Mouse (Mus musculus) limb, embryonic 14.5 days (tissue): ENCODE measurements at regions not wholly inside any gene's neighbourhood (a gene's known extent, or its start where the extent isn't known, plus 50 kb on each side); places are given as distances from the start of the nearest gene placed in this dataset.

ENCODE experiments used
- ATAC-seq: fragments of 200-750 bp; cut with Nextera tagmentation; 2 replicates; pipeline ENCODE4 v1.8.0; 2017; ENCODE audit warnings: low read depth, moderate number of reproducible peaks, moderate TSS enrichment; ENCODE audit not compliant: low FRiP score
- DNase-seq: peaks from one replicate; pipeline ENCODE4 v3.0.0-alpha.2; 2015; ENCODE audit warnings: low spot score
- H3K27ac ChIP-seq: fragments of 300-500 bp; sonication (generic); replicated peaks from 2 replicates; pipeline ENCODE4 v1.5.1; 2014; ENCODE audit warnings: low read depth, mild to moderate bottlenecking, low read length, moderate library complexity, mixed read lengths
- H3K27me3 ChIP-seq: fragments of 300-500 bp; sonication (generic); 2 replicates; pipeline ENCODE4 v1.6.1; 2014; ENCODE audit warnings: low read length, mixed read lengths; ENCODE audit not compliant: control insufficient read depth, insufficient read depth
- H3K36me3 ChIP-seq: fragments of 300-500 bp; sonication (generic); 2 replicates; pipeline ENCODE4 v1.6.1; 2014; ENCODE audit warnings: mild to moderate bottlenecking, low read length, moderate library complexity, mixed read lengths; ENCODE audit not compliant: control insufficient read depth, insufficient read depth
- H3K4me1 ChIP-seq: fragments of 300-500 bp; sonication (generic); 2 replicates; pipeline ENCODE4 v1.6.1; 2014; ENCODE audit warnings: antibody characterized with exemption, low read length, mixed read lengths; ENCODE audit not compliant: control insufficient read depth, insufficient read depth
- H3K4me2 ChIP-seq: fragments of 300-500 bp; sonication (generic); replicated peaks from 2 replicates; pipeline ENCODE4 v1.6.1; 2014; ENCODE audit warnings: low read depth, mild to moderate bottlenecking, low read length, moderate library complexity; ENCODE audit not compliant: severe bottlenecking
- H3K4me3 ChIP-seq: fragments of 300-500 bp; sonication (generic); replicated peaks from 2 replicates; pipeline ENCODE4 v1.5.1; 2014; ENCODE audit warnings: low read length
- H3K9ac ChIP-seq: fragments of 300-500 bp; sonication (generic); 2 replicates; pipeline ENCODE4 v1.6.1; 2014; ENCODE audit warnings: mild to moderate bottlenecking, low read depth, low read length, moderate library complexity; ENCODE audit not compliant: severe bottlenecking
- H3K9me3 ChIP-seq: fragments of 300-500 bp; sonication (generic); 2 replicates; pipeline ENCODE4 v1.6.1; 2016; ENCODE audit warnings: low read length; ENCODE audit not compliant: control insufficient read depth
- POLR2A ChIP-seq: fragments of 200-500 bp; IDR thresholded peaks from 2 replicates; pipeline ENCODE4 v1.8.0; 2012; ENCODE audit warnings: inconsistent platforms, mild to moderate bottlenecking, moderate library complexity, borderline replicate concordance; ENCODE audit not compliant: insufficient read depth, insufficient read length; ENCODE audit errors: extremely low read depth
- WGBS: fragments of 180-500 bp; shearing (Covaris S2); extraction: QIAGEN DNeasy Blood & Tissue Kit; methylation state at CpG from one replicate; pipeline ENCODE4 v1.1.7; 2014; 5-methylcytosine and 5-hydroxymethylcytosine counted together

GRCm38 (mm10) chr12:77696662-77697061, 458.7 kb downstream of the Fut8 start:
- peaks cover 8% of the 10 kb centered on the region; the same call in 1 of the 2 replicates for H3K4me1 ChIP-seq
- H3K9ac ChIP-seq = no peak overlapping the region
- DNase-seq (no peak), ATAC-seq (no peak)
- no peaks in the 10 kb centered on the region for H3K36me3 ChIP-seq
- H3K27ac ChIP-seq = no peak overlapping the region
- H3K9me3 ChIP-seq = no peaks in the 10 kb centered on the region
- no peak for TF ChIP-seq POLR2A
- H3K4me2 ChIP-seq = no peak overlapping the region
- 91% methylated on average over 4 of the region's 4 CpGs for WGBS
- H3K27me3 ChIP-seq = no peaks in the 10 kb centered on the region
- H3K4me3 ChIP-seq = no peak overlapping the region

- DNase-seq = no peak
- no peak overlapping the region for H3K4me3 ChIP-seq
- no peak for TF ChIP-seq POLR2A
- H3K4me2 ChIP-seq = no peak overlapping the region
- 67% methylated on average over 7 of the region's 7 CpGs for WGBS
- no peaks in the 10 kb centered on the region for H3K36me3 ChIP-seq
- no peak for ATAC-seq
- H3K27ac ChIP-seq = no peak overlapping the region
- H3K9me3 ChIP-seq = no peaks in the 10 kb centered on the region
- H3K4me1 ChIP-seq = peaks cover 8% of the 10 kb centered on the region; the same call in 1 of the 2 replicates
- no peaks in the 10 kb centered on the region for H3K27me3 ChIP-seq
- H3K9ac ChIP-seq = no peak overlapping the region
Observed at GRCm38 (mm10) chr12:77698088-77698487, 460.2 kb downstream of the Fut8 start.

DNA sequence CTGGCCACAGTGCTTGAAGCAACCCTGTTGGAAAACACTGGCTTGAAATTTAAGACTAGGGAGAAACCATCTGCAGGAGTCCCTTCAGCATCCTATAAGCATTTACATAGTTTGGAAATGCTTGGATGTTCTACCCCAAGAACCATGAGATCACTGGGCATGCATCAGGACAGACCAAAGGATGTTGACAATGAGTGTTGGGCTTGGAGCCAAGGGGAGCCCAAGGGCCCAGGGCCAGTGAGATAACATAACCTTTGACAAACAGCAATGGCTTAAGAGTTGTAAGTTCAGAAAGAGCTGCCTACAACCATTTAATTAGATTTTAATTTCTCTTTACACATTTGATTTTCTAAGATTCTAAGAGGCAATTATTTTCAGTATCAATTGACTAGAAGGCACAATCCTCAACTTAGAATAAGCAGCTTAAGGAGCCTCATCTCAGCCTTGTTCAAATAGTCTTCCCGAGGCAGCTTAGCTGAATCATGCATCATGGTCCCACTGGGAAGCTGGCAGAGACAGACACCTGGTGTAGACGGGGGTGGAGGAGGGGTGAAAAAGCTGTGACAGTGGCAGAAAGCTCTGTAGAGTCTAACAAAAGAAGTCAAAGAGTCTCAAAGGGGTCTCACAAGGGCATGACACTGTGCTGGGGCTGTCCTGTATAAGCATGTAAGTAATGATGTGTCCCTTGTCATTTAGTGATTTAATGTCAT, 462.1 kb downstream of the Fut8 start:
- TF ChIP-seq POLR2A = no peak
- DNase-seq (no peak), ATAC-seq (no peak)
- no peaks in the 10 kb centered on the region for H3K4me1 ChIP-seq
- no peaks in the 10 kb centered on the region for H3K27me3 ChIP-seq
- no peaks in the 10 kb centered on the region for H3K36me3 ChIP-seq
- H3K27ac ChIP-seq = no peak overlapping the region
- no peak overlapping the region for H3K4me2 ChIP-seq
- H3K4me3 ChIP-seq = no peak overlapping the region
- no peaks in the 10 kb centered on the region for H3K9me3 ChIP-seq
- 17% methylated on average over 2 of the region's 2 CpGs for WGBS
- H3K9ac ChIP-seq = no peak overlapping the region

- TF ChIP-seq POLR2A = no peak
- Histone ChIP-seq H3K36me3 (no peaks in the 10 kb centered on the region), H3K9ac (no peak overlapping the region), H3K4me1 (no peaks in the 10 kb centered on the region), H3K9me3 (no peaks in the 10 kb centered on the region), H3K27ac (no peak overlapping the region), H3K27me3 (no peaks in the 10 kb centered on the region), H3K4me3 (no peak overlapping the region), H3K4me2 (no peak overlapping the region)
- WGBS = 71% methylated on average over 7 of the region's 7 CpGs
- ATAC-seq (no peak), DNase-seq (no peak)
Observed at GRCm38 (mm10) chr12:77715506-77715905, 477.6 kb downstream of the Fut8 start.

GRCm38 (mm10) chr12:77715979-77716378, 478.1 kb downstream of the Fut8 start:
- Histone ChIP-seq H3K9me3 (no peaks in the 10 kb centered on the region), H3K4me2 (no peak overlapping the region), H3K9ac (no peak overlapping the region), H3K36me3 (no peaks in the 10 kb centered on the region), H3K27me3 (no peaks in the 10 kb centered on the region), H3K4me1 (no peaks in the 10 kb centered on the region), H3K27ac (no peak overlapping the region), H3K4me3 (no peak overlapping the region)
- no peak for ATAC-seq
- TF ChIP-seq POLR2A = no peak
- WGBS = 19% methylated on average over 2 of the region's 2 CpGs
- no peak for DNase-seq
